Mouse (Mus musculus) erythroblast, adult 5-6 weeks (primary cell): Measurements from ENCODE around the gene Stac2. TPM values are rescaled to one million over a fixed set of nuclear protein-coding genes. Genes with fewer than 3 reads are reported as not detected.

ENCODE experiments used
- ATAC-seq: replicated peaks from 2 replicates; pipeline ENCODE4 v1.8.0; 2016; ENCODE audit warnings: moderate number of reproducible peaks, mild to moderate bottlenecking, moderate TSS enrichment, inconsistent platforms; ENCODE audit not compliant: poor library complexity, low FRiP score, severe bottlenecking
- total RNA-seq, 2 experiments: library from RNA; stranded (forward) in 1 of 2; stranded (reverse) in 1 of 2; fragments of 150-400 nt in 1 of 2; fragments of 200-764, 138-1000 nt in 1 of 2; gene quantifications; 2 replicates each; pipeline versions ENCODE4 v1.2.3 to v1.2.4; 2015 to 2017; ENCODE audit warnings: low replicate concordance in 2 of 2

The Stac2 gene
- total RNA-seq, 2 experiments from 2014 or later, result not detected

GRCm38 (mm10) chr11:98052129-98052988 lies 903 bp downstream of the Stac2 start:
- no peak for ATAC-seq

- no peak for ATAC-seq
Measured at GRCm38 (mm10) chr11:98051611-98052128, 1.6 kb downstream of the Stac2 start.

- no peak for ATAC-seq
Measured at GRCm38 (mm10) chr11:98050940-98051339, 2.3 kb downstream of the Stac2 start.

DNA sequence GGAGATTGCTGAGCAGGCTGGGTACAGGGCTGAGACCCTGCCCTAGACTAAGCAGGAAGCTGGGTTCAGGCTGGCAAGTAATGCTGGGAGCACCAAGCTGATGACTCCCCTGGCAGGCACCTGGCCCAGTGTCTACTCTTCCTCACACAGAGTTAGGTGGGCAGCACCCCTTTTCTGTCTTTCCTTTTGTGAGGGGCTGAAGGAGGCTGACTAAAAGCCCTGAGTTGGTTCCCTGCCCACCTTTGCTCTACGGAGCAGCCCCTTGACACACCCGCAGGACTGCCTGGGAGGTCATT lies 2.8 kb downstream of the Stac2 start:
- ATAC-seq, result no peak

GRCm38 (mm10) chr11:98049672-98050519 lies 3.4 kb downstream of the Stac2 start:
- no peak for ATAC-seq

- ATAC-seq, result no peak
Measured at GRCm38 (mm10) chr11:98047745-98048144, 5.5 kb downstream of the Stac2 start.

DNA sequence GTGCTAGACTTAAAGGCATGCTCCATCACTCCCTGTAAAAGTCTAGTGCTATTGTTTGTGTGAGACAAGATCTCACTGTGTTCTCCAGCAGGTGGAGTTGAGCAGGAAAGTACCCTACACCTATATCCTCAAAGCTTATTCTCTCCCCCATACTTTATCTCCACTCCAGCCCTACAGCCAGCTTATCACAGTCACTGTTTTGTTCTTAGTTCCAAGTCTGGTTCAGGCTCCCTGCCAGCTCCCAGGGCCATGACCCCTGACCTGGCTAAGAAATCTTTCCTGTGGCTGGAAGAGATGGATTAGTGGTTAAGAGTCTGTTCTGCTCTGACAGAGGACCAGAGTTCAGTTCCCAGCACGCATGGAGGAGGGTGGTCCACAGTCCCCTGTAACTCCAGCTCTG lies 6.8 kb downstream of the Stac2 start:
- ATAC-seq, result no peak

GRCm38 (mm10) chr11:98045596-98045995 lies 7.7 kb downstream of the Stac2 start:
- ATAC-seq, result no peak

GRCm38 (mm10) chr11:98044074-98044473 lies 9.2 kb downstream of the Stac2 start:
- ATAC-seq, result no peak

- no peak for ATAC-seq
Measured at GRCm38 (mm10) chr11:98042741-98043140, 10.5 kb downstream of the Stac2 start.

- no peak for ATAC-seq
Measured at GRCm38 (mm10) chr11:98040975-98041374, 12.3 kb downstream of the Stac2 start.

DNA sequence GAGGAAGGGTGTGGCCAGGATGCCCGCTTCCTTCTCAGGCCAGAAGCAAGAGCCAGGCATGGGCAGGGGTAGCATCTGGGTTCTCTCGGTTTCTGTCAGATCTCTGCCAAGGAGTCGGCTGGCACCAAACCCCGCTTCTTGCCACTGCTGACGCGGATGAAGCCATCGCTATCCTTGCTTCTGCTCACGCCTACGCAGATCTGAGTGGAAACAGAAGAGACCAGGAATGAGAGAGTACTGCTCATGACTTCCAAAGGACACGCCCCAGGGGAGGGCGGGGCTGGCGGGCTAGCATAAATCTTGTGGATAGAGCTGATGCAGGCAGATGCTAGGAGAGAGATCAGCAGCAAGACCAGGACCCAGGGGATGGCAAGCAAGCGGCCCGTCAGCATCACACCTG lies 15.4 kb downstream of the Stac2 start:
- no peak for ATAC-seq

GRCm38 (mm10) chr11:98035977-98036377 lies 17.3 kb downstream of the Stac2 start:
- ATAC-seq, result no peak

GRCm38 (mm10) chr11:98034840-98035239 lies 18.4 kb downstream of the Stac2 start:
- no peak for ATAC-seq

GRCm38 (mm10) chr11:98034061-98034460 lies 19.2 kb downstream of the Stac2 start:
- no peak for ATAC-seq

GRCm38 (mm10) chr11:98031443-98031770 lies 21.9 kb downstream of the Stac2 start:
- ATAC-seq, result no peak

- no peak for ATAC-seq
Measured at GRCm38 (mm10) chr11:98030701-98031442, 22.4 kb downstream of the Stac2 start.

DNA sequence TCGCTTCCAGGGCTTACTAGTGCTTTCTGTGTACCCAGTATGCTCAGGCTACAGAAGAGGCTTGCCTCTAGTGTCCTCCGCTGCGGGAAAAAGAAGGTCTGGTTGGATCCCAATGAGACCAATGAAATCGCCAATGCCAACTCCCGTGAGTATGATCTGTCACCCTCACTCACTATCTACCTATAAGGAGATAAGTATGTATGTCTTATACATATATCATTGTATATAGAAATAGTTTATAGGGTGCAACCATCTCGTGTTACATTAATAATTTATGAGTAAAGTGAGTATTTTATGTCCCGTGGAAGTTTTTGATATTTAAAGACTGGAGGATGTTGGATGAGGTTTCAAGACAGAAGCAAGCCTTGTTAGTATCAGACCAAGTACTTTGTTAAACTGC lies 25.5 kb downstream of the Stac2 start:
- ATAC-seq, result no peak

- ATAC-seq, result peak; percentile 1; the same call in 1 of the 2 replicates
Measured at GRCm38 (mm10) chr11:98027297-98027688, 26.0 kb downstream of the Stac2 start.

DNA sequence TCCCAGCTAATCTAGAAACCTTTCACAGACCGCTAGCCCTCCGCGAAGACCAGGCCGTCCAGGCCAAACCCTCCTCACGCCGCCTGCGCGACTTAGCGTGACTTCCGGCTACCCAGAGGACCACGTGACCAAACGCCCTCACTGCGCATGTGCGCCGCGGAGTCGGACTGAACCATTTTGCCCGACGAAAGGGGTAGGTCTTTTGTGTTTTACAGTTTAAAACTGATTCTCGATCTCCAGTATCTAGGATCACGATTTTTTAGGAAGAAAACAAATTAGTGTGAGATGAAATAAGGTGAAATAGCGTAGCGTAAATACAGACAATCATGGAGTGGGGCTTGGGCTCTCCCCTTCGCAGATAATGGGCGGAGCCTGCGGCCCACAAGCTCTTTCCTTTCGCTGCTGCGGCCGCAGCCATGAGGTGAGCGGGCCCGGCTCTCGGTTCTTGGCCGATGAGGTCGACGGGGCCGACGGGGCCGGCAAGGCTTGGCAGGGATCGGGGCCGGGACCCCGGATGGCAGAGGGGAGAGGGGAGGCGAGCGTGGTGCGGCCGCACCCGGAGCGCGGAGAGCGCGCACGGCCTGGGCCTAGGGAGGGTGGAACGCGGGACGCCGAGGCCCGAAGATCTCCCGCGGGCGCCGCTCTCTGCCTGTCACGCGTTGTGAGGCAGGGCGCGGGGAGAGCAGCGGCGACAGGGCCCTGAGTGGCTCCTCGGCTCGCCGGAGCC lies 26.5 kb downstream of the Stac2 start, which contains the start of gene Rpl19:
Gene Rpl19, plus strand, starts transcription at position 141 of the 727 bp plus-strand sequence.
- ATAC-seq, result peak; percentile 90
